Mouse (Mus musculus) A20 (cell line): ENCODE data around the gene Ttc24.

ENCODE experiments used
- DNase-seq: peaks from one replicate; pipeline ENCODE4 v3.0.0-alpha.2; 2011; ENCODE audit warnings: low read depth, low spot score

Gene Ttc24

DNA sequence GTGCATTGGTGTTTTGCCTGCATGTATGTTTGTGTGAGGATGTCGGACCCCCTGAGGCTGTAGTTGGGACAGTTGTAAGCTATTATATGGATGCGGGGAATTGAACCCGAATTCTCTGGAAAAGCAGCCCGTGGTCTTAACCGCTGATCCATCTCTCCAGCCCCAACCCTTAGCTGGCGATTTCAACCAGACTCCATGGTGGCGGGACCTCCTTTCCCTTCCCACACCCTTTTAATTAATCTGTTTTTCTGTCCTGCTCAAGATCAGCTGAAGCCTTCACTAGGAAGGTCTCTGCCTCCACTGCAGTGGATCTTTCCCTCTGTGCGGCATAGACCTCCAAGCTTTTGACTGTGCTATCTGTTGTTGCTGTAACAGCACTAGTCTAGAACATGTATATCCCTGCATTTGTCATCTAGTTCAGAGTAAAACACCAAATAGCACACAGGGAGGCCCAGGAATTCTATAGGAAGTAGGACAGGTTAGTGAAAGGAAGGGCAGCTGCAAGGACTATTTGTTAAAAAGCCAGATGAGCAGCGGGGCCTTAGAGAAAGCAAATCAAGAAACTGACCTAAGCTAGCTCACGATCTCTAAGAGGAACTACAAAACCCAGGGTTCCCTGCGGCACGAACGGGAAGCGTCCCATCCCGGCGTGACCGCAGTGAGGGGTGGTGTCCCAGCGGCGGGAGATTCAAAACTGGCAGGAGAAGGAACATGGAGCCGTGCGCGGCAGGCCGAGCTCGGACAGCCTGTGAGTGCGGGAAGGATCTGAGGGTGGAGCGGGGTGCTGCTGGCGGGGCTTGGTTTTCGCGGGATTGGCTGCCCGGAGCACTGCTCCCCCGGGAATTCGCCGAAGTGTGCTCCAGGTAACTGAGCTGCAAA lies 3.5 kb upstream of the Ttc24 start, which contains the start of gene Iqgap3:
Gene Iqgap3, plus strand, starts transcription at position 627 of the 879 bp plus-strand sequence.
- peak; percentile 85 for DNase-seq

DNA sequence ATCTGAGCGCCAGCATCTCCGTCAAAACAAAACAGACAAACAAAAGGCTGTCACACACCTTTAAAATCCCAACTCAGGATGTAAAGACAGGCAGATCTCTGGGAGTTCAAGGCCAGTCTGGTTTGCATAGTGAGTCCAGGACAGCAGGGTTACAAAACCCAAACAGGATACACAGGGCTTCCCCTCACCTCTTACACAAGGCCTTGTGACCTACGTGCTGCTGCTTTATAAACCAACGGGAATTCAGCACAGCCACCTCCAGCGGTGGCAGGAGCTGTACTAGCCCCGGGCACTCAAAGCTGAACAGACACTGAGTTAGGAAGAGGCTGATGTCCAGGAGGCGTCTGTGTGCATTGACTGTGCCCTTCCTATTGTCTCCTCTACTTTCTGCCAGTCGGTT lies 663 bp downstream of the Ttc24 start:
- DNase-seq = no peak

DNA sequence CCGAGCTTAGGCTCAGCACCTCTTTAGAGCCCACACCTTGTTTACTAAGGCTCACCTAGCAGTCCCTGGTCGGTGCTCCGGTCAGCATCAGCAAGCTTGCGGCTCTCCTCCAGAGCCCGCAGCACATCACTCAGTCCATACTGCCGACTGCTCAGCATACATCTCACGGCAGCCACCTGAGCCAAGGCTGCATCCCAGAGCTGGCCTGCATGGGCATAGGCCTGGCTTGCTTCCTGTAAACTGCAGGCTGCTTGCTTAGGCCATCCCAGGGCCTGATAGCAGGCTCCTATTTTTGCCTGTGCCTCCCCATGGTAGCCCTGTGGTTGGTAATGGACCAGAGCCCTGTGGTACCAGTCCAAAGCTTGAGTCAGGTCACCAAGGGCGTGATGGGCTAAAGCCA lies 3.3 kb downstream of the Ttc24 start:
- DNase-seq = no peak

DNA sequence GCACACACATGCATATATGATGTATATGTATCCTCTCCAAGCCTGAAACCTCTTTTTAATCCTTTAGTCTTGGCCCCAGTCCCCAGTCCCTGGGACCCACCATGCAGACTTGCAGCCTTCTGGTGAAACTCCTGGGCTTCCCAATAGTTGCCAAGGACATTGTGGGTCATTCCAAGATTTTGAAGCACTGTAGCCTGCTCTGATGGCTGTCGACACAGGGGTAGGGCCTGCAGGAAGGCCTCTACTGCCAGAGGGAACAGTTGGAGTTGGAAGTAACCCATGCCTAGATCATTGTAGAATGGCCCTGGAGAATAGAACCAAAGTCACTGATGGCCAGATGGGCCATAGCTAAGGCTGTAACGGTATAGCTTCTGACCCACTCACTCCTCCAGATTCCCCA lies 3.8 kb downstream of the Ttc24 start:
- DNase-seq = no peak

DNA sequence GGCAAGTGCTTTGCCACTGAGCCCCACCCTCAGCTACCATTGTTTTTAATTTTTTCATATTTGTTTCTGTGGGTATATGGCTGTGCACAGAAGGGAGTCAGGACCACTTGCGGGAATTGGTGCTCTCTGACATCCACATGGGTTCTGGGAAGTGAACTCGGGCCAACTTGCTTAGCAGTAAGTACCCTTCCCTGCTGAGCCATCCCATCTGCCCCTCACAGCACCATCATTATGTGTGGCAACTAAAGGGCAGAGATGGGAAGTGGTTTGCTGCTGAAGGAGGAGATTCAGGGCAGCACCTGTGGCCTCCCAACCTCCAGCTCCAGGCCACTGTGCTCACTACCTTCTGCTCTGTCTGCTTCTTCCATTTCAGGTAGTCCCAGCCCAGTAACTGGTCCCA lies 4.5 kb downstream of the Ttc24 start:
- no peak for DNase-seq

DNA sequence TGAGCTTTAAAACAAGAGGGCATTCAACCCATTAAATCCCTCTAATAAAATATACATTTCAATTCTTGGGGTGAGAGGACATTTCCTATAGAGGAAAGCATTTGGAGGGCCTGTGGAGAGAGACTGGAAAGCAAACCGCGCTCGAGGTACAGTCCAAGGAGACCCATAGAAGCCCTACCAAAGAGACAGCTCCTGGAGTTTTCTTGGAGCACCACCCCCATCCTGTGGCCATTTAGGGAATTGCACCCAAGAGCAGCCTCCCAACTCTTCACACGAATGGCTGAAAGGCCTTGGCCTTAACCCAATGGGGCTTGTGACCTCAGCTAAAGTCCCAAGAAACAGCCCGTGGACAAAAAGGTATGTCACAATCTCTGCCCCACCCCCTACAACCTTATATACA lies 6.3 kb downstream of the Ttc24 start:
- DNase-seq = peak; percentile 75

DNA sequence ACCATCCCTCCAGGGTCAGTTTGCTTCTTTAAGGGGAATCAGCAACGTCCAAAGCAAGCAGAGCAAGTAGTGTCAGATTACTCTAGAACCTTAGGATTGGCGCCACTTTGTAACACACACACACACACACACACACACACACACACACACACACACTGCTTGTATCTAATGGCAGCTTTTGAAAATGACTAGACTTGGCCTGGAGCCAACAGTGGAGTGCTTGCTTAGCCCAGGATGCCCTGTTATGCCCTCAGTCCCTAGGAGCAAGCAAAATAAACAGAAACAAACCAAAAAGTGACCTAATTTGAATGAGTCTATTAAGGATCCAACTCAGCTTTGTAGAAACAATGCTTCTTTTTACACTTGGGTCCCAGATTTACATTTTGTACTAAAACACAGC lies 9.7 kb downstream of the Ttc24 start:
- DNase-seq = no peak

DNA sequence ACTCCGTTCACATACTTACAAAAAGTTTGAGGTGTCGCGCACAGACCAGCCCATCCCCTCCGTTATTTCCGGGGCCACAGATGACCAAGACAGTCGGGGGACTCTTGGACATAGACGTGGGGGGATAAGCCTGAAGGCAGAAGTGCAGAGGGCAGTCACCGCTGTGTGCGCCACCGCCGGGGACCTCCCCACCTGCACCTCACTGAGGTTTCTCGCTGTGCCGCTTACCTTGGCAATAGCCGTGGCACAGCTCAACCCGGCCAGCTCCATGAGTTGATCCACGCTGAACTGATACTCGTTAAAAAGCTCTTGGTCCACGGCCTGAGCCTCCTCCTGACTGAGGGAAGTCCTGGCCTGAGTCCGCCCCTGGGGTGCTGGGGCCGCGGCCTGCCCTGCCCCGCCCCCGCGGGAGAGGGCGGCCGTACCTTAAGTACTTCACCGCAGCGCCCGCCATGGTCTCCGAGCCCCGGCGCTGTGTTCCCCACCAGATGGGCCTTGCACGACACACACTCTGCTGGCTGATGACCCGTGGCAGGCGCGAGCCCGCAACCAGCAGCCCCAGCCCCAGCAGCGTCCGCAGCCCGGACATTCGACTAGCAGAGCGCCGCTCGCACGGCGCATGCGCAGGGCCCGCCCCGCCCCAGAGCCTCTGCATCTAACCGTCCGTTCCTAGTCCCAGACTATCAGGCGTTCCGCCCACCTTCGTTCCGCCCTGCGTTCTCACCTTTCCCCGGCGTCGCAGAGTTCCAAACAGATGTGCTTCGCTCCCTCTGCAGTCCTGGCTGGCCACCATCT lies 20.0 kb downstream of the Ttc24 start, which contains the start of gene Naxe:
Gene Naxe, minus strand, starts transcription at position 594 of the 795 bp plus-strand sequence.
- peak; percentile 96 for DNase-seq

DNA sequence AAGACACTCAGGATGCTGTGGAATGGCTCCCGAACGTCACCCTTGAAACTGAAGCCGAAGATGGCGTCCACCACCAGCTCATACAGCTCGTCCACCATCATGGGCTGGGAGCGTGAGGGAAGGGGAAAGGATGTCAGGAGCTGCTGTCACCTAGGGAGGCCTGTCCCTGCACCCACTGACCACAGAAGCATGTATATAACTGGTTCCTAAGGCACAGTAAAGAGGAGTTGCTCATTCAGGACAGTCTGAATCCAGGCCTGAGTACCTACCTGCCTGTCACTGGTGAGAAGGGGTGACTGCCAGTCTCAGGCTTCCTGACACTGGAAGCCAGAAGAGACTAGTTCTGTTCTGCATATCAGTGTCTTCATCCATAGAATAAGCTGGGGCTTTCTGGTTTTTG lies 21.1 kb downstream of the Ttc24 start:
- DNase-seq = no peak

DNA sequence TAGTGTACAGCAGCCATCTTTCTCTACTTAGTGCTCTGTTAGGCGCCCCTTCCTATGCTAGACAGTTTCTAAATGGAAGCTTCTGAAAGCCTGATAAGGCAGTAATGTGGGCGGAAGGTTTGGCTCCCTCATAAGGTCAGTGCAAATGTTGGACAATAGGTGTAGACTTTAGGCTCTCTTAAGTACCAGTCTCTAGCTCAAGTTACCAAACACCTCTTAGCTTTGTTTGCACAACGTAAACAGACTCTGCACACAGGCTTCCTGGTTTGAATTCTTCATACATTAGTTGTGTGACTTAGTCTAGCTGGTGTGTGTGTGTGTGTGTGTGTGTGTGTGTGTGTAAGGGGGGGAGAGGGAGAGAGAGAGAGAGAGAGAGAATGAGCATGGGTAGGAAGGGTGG lies 28.6 kb downstream of the Ttc24 start:
- no peak for DNase-seq

DNA sequence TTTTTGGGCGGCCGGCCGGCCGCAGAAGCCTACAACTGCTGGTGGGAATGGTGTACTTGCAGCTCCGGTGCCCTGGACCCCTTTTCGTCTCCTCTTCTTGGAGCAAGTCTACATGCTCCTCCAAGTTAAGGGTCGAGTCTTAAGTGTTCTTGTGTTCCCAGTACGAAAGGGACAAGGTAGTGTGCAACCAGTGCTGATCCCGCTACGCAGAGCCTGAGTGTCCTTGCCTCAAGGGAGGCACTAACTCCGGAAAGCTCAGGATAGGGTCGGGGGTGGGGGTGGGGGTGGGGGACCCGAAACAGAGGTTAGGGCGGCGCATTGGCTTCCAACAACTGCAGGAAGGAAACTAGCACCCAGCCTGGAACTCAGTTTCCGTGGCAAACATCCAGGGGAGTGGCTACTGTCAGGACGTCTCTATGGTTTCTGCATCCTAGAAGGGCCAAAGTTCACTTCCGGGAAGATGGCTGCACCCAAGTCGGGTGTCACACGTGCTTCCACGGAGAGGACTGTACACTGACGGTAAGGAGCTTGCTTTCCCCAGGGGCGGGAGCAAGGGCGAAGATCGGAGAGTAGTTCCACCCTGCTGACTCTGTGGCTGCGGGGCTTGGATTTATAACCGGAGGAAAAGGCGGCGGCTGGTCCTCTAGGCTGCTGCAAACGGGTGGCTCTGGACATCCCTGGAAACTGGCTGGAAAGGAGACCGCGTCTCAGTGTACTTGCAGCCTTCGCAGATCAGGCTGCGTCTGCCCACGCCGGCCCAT lies 35.3 kb downstream of the Ttc24 start, which contains the start of gene Gpatch4:
Gene Gpatch4, plus strand, starts transcription at position 448 of the 761 bp plus-strand sequence.
- DNase-seq = peak; percentile 91

DNA sequence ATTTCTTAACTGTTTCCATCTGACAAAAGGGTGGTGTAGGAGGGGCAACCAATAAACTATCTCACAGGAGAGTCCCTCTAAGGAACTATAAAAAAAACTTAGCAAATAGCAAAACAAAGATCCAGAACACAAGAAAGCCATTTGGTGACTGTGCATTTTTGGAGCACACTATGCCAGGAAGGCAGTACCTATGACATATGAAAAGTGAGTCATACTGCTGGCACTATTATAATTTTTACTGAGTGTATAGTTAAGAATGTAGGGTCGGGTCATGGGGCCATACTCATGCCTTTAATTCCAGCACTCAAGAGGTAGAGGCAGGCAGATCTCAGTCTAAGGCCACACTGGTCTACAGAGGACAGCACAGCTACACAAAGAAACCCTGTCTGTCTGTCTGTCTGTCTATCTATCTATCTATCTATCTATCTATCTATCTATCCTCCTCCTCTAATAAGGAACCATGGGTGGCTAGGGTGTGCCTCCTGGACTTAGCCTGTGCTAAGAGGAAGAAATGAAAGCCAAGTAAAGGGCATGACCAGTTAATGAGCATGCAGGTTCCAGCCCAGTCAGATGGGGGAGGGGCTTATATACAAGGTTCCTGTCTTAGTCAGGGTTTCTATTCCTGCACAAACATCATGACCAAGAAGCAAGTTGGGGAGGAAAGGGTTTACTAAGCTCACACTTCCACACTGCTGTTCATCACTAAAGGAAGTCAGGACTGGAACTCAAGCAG lies 42.4 kb downstream of the Ttc24 start:
- DNase-seq = peak; percentile 31

DNA sequence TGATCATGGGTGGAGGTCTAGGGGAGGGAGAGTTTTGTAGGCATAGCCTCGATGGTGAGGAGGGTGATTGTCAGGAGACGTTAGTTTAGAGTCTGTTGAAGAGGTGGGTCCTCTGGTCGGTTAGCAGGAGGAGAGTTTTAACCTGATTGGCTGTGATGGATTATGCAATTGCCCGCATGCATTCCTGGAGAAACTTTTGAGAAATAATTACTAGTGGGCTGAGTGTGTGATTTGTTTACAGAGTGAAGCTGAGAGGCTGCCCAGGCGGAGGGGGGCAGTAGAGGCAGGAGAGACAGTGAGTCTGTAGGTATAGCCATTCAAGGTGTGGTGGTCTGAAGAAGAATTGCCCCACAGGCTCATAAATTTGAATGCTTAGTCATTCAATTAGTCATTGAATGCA lies 44.6 kb downstream of the Ttc24 start:
- no peak for DNase-seq

DNA sequence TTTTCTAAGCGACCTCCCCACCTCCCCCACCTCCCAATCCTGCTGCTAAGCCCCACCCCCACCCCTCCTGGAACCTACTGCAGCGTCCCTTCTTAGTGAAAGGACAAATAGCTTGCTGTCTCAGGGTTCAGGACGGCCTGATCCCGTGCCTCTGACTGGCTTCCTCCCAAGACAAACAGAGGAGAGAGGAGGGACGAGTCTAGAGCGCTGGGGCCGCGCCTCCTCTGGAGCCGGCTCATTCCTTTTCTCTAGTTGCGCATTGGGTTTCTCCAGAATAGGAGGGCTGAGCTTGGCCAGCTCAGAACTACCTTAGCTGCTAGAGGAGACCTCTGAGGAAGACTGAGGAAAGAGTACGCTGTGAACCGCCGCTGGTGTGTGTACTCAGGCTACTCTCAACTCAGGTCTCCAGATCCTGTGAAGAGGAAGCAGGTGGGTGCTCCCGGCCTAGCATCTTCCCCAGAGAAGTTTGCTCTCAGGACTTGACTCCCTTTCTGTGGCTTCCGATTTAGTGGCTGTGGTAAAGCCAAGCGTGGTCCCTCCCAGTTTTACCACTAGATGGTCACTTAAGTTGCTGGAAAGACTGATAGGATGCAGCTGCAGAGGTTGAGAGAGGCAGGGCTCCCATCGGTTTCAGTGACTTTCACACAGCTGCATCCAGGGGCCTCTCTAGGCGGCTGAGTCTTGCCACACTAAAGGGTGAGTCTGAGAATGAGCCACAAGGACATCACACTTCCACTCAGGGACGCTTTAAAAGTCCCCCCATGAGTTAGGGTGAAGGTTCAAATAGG lies 47.3 kb downstream of the Ttc24 start:
- DNase-seq = no peak

DNA sequence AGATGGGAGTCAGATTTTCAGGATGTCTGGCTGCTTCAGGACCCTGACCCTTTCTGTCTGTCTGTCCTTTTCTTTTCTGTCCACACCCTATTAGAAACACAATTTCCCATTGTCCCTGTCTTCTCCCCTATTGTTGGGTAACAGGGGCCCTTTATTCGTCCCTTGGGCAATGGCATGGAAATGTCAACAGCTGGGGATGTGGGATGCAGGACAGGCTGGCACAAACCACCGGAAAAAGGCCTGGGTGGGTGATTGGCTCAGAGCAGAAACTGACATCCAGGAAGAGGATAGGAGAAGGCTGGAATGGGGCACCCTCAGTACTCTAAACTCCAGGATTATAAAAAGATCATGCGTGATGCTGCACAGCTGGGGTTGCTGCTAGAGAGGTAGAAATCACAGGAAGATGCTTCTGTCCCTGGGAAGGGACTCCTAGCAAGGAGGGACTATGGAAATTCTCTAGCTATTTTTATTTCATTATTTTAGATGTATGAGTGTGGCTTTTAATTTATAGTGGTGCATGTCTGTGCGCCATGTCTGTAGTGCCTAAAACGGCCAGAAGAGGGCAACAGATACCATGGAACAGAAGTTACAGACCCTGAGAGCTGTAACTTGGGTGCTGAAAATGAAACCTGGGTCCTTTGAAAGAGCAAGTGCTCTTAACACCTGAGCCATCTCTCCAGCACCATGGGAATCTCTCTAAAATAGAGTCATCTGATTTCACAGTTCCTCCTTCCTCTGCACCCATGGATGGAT lies 50.5 kb downstream of the Ttc24 start, which contains the start of gene Hapln2:
Gene Hapln2, minus strand, starts transcription at position 150 of the 753 bp plus-strand sequence.
- peak; percentile 43 for DNase-seq

DNA sequence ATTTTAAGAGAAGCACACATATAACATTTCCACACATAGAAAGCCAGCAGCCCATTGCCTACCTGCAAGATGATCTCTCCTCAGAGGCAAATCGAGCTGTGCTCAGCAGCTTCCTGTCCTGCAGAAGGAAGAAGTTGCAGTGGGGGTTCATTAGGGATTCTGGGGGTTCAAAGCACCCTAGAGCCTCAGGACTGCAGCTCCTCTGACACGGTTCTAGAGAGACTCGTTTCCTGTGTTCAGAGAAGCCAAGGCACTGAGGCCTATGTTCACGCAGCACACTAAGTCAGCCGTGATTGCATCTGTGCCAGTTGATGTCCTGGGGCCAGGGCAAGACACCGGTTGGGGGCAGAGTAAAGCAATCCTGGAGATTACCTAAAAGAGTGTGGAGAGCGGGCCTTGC lies 51.3 kb downstream of the Ttc24 start:
- DNase-seq = no peak

DNA sequence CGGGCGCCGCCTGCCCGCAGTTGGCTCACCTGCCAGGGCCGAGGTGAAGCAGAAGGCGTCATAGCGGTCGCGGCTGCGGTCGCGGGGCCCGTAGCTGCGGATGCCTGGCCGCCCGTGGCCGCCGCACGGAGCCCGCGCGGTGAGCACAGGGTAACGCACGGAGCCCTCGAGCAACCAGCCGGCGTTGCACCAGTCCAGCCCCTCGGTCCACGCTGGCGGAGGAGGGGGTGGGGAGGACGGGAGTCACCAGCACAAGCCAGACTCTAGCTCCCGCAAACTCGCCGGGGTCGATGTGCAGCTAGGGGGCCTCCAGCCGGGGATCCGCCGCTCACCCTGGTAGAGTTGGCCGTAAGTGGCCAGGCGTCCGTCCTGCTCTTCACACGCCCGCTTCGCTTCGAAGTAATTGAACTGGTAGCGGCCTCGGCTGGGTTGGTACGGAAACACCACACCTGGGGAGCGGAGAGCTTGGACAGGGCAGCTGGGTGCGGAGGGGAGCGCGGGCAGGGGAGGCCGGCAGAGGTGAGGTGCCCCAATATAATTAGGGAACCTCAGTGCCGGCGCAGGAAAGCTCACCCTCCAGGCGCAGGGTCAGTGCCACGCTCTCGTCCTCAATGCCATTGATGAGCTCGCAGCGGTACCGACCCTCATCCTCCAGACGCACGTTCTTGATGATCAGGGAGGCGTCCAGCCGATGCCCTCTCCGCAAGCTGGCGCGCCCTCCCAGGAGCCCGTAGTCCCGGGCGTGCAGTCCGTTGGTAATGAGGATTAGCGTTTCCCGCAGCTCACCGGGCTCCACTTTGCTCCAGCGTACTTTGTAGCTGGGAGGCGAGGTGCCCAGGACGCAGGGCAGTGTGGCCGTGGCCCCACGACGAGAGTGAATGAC lies 54.7 kb downstream of the Ttc24 start:
- DNase-seq = no peak
